Mouse (Mus musculus) adrenal gland, postnatal 36 days (tissue): ENCODE data around the gene Cacna1c. TPM values are rescaled to one million over a fixed set of nuclear protein-coding genes. Genes with fewer than 3 reads are reported as not detected.

Experiments
- DNase-seq, 2 experiments: peaks; one replicate each; pipeline ENCODE4 v3.0.0; 2021; ENCODE audit warnings: mixed read lengths in 1 of 2
- total RNA-seq, 2 experiments: library from RNA; stranded (reverse); gene quantifications; 2 replicates each; pipeline ENCODE4 v1.2.3; 2021

The Cacna1c gene
- total RNA-seq, 2 experiments from 2014 or later, result 85.2 to 128 TPM

DNA sequence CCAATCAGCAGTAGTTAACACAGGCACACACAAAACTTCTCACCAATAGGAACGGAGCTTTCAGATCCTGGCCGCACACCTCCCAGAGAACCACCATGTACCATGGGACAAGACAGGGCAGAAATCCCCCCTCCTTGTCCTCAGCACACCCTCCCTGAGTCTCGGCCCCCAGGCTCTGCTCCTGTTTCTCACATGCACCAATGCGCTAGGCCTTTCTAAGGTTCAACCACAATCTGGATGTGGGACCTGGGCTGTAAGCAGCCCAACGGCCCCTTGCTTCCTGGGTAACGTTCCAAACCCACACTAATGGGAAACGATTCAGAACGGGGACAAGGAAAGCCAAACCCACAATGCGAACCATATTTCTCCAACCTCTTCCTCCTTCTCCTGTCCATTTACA lies 237.7 kb downstream of the Cacna1c start:
- no peak for DNase-seq

GRCm38 (mm10) chr6:118956234-118956633 lies 240.0 kb downstream of the Cacna1c start:
- DNase-seq, result no peak

GRCm38 (mm10) chr6:118955777-118956176 lies 240.4 kb downstream of the Cacna1c start:
- no peak for DNase-seq

- no peak for DNase-seq
These were observed 241.1 kb downstream of the Cacna1c start for GRCm38 (mm10) chr6:118954988-118955554.

DNA sequence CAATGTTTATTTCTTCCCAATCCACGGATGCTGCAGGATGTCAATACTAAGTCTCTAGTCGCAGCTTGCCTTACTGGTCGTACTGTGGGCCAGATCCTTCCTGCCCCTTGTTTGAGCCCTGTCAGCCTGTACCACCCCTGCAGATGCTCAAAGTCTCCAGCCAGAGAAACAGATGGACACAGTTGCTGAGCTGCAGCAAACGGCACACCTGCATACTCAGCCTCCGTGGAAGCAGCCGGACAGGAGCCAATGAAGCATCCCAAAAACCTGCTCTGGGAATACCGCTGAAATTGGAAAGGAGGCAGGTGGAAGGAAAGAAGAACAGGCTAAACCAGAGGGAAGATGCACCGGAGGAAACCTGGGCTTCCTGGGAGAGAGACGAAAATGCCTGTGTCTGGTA lies 243.8 kb downstream of the Cacna1c start:
- no peak for DNase-seq

DNA sequence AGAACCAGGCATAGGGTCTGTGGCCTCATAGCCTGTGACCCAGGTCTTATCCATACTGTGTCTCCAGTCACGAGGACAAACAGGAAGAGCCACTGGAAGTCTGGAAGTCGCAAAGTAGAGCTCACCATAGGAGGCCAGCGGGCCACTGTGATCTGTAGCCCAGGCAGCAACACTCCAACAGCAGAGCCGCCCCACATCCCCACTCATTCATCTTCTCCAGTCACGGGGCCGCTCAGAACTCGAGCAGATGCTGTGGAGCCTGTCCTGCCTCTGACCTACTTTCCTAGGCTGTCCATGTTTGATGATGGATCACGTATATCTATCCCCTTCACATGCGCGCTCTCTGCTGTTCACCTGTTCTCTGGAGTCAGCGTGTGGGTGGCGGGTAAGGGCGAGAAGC lies 246.0 kb downstream of the Cacna1c start:
- peak; percentile 50 to 51 for DNase-seq

DNA sequence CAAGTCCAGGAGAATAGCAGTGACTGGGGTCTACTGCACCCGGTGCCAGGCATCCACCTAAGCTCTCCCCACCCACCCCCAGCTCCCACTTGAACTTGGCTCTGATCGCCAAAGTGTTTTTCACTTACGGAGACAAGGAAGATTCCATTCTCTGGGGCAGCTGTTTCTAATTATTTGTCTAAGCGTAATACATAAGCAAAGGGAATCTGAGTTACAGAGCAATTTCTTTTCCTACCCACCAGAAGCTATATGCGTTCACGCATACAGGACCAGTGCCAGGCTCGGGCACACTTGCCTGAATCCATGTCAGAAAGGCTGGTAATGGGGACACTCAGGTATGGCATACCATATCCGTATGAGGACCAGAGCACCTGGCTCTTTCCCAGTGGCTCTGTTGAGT lies 248.9 kb downstream of the Cacna1c start:
- DNase-seq, result no peak

DNA sequence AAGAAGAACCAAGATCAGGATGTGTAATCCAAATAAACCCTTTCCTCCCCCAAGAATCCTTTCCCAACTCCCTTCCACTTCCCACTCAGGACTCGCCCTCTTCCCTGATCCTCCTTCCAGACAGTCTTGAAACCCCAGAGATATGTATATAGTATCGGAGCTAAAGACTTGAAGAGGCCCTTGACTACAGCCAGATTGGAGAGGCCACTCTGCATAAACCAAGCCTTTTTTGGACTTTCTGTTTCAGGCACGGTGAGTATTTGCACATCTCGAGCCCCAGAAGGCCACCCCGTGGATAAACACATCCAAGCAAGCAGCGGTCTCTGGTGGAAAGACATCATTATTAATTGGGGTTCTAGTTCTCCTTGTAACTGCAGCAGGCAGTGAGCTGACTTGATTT lies 249.6 kb downstream of the Cacna1c start:
- DNase-seq, result no peak

DNA sequence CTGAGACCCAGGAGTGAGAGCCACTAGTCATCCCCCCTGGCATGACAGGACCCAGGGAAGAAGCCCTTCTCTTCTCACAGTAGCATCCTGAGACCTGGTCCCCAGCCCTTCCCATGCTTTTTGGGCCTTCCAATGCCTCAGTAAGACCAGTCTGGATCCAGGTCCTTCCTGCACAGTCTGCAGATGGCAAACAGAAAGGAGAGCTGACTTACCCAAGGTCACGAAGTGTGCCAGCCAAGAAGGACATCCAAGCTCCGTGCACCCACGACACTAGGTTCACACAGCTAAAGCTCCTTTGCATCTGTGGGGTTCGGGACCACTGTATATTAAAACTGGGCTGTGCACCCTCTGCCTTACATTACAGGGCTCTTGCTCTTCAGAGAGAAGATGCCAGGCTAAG lies 252.1 kb downstream of the Cacna1c start:
- no peak for DNase-seq

DNA sequence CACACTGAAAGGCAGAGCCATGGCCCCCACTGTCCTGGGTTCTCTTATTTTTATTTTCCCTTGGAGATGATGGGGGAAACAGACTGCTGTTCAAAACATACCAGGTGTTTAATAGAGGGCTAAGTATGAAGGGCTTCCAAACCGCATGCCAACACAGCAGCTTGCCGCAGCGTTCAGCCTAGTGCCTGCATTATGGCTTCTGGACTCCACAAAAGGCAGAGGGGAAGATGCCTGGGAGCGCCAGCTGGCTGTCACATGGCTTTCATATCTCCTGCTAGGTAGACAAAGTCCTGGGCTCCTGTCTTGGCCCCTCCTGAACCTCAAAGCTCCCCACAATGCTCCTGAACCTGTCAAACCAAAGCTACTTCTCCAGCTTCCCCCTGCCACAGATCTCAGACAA lies 254.4 kb downstream of the Cacna1c start:
- no peak for DNase-seq

GRCm38 (mm10) chr6:118941036-118941435 lies 255.2 kb downstream of the Cacna1c start:
- no peak for DNase-seq

GRCm38 (mm10) chr6:118939626-118940025 lies 256.6 kb downstream of the Cacna1c start:
- peak; percentile 64 to 66 for DNase-seq

DNA sequence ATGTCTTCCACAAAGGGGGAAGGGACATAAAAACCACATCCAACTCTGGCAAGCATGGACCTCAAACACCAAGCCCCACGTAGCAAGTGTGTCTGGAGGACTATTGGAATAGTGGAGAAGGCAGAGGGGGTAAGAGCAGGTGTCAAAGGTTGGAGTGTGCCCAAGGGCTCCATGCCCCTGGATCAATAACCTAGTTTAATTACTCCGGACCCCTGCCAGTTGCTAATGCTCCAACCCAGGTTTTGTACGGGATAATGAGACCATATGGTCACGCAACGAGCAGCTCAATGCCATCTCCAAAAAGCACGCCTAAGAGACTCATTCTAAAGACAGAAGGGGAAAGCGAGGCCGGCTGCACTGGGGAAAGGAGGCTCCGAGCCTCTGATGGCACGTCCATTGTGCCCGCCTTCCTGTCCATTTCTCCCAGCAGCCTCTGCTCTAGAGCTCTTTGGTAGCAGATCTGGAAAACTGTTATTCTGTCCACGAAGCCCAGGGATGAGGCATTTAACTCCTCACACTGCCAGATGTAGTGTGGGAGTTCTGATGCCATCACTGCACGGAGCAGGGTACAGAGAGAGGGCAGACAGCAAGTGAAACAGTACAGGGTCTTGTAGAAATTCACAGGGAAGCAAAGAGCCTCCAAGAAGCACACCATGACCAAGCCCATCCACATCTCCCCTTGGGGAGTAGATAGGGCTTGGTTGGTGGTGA lies 257.7 kb downstream of the Cacna1c start:
- no peak for DNase-seq

DNA sequence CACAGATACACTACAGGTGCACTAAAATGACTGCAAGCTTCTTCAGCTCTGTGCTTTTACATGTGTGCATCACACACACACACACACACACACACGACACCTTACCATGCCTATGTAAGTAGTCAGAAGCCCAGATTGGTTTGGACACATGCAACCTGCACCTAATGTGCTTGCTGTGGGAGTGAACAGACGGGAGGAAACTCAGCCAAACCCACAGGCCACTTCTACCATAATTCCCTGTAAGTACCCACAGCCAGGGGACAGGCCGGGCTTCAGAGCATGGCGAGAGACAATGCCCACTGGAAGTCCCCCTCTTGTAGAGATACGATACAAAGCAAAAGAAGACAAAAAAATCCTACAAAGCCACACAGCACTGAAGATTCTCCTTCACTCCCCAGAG lies 258.7 kb downstream of the Cacna1c start:
- no peak for DNase-seq

DNA sequence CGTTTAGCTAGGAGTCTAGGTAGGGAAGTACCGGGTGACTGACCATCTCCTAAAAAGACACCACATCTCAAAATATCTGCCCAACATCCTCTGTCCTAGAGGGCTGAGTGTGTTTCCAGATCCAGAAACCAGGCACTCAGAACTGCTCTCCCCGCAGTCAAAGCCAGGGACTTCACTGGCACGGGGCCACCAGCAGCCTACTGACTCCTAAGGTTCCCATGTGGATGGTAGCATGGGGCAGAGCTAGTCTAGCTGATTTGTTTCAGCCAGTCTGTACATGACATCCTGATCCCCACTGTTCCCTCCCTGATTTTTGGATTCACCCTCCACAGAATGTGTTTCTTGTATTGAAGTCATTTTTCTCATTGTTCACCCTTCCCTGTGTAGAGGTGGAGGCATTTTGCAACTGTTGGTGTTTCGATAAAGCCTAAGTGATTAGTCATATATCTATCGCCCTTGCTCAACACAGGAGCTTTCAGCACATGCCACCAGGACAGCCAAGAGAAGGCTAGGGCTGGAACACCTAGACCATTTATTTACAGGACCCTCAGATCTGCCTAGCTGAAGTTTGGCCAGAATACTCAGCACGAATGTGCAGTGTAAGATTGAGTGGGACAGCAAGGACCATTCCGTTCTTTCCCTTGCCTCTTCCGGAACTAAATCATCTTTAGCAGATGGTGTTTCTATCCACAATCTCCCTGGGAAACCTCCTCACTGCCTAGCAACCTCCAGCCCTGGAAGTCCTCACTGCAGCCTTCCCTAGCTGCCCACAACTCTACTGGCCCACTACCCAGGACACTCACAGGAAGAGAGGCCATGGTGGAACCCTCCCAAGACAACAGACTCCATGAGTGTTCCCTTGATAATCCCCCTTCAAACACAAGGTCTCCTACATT lies 260.4 kb downstream of the Cacna1c start:
- DNase-seq, result peak; percentile 73 to 75

DNA sequence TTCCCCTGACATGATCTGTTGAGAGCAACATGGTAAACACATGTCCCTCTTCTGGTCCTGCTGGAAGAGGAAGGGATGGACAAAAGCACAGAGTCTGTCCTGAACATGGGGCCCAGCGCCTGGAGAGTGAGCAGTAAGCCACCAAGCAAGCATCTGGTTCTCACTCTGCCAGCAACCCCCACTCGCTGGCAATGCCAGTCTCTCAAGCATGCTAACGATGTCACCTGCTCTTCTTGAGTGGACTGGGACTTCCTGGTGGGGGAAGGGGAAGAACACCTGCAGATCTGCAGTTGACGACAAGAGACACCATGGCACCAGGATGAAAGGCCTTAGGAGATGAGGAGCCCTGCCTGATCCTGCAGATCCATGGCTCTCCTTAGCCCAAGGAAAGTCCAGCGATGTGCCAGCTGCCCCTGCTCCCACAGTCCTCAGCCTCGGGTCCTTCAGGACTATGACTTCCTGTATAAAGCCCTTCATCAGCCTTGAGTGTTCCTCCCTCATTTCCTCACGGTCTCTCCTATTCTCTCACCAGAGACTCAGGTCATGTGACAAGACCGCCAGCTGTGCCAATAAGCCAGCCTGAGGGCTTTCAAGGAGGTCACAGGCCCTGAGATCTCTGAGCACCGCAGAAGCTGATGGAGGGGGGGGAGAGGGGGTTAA lies 261.8 kb downstream of the Cacna1c start:
- DNase-seq, result no peak

- DNase-seq, result peak in 1 of 2 experiments; percentile 41
These were observed 263.1 kb downstream of the Cacna1c start for GRCm38 (mm10) chr6:118933017-118933594.

DNA sequence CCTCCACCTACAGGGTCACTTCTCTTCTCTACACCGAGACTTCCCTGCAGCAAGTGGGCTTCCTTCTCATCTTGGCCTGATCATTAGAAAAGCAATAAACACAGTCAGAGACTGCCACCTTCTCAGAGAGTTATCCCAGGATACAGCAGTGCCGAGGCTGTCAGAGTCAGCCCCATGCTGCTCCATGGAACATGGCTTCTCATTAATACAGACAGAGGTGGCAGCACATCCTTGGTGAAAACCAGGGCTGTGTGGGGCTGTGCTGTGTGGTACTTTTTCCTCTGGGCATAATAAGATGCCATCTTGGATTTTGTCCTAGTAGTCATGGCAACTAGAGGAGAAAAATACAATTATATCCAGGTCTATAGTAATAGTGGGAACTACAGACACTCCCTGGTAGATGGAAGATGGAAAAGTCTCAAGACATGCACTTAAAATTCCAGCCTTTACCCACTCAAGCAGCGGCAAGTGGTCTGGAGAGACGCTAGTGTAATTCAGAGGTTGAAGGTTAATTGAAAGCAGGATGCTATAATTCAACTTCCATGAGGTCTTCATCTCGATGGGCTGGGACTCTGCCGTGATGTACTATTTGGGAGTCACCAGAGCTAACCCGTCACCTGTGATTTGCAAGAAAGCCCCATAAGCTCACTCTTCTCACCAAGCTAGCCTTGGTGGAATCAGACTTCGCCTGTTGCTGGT lies 264.1 kb downstream of the Cacna1c start:
- DNase-seq, result no peak

- DNase-seq, result peak in 1 of 2 experiments; percentile 53
These were observed 269.5 kb downstream of the Cacna1c start for GRCm38 (mm10) chr6:118926669-118927068.

DNA sequence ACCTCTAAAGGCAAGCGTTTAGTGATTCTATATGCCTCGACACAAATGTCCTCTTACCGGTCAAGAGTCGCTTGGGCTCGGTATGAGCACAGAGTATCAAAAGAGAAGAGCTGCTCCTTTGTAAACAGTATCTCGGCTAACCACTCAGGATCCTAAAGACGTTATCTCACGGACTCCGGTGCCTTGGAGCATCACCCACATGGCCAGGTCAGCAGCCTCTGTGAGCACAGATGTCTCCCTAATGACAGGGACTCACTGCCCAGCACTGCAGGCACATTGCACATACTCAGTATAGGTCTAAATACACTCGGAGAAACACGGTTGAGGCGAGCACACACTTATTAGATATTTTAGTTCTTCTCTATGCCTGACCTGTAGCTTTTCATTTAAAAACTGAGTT lies 271.8 kb downstream of the Cacna1c start:
- no peak for DNase-seq

DNA sequence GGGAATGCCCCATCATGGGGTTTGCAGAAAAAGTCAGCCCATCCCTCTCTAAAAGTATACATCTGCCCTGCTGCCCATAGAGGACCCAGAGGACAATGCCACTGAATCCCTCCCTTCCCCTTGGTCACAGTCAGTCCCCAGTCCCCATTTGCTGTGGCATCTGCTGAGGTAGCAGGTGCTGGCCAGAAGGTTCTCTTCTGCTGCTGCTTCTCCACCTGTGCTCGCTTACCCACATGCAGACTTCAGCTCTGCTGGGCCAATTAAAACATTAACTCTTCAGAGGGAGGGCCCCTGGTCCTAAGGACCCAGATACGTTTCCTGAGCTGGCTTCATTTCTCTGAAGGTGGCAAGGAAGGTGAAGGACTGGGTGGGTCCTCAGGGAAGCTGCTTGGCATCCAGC lies 272.3 kb downstream of the Cacna1c start:
- no peak for DNase-seq

GRCm38 (mm10) chr6:118923212-118923577 lies 273.0 kb downstream of the Cacna1c start:
- no peak for DNase-seq
